Mouse (Mus musculus) NIH3T3 (cell line): ENCODE measurements around the gene Taf1a.
A peak's percentile ranks its signal among the peaks of the same experiment; 100 is the strongest.

ENCODE experiments used
- DNase-seq: peaks from one replicate; pipeline ENCODE4 v3.0.0-alpha.2; 2012; ENCODE audit warnings: low read depth

The Taf1a gene

DNA sequence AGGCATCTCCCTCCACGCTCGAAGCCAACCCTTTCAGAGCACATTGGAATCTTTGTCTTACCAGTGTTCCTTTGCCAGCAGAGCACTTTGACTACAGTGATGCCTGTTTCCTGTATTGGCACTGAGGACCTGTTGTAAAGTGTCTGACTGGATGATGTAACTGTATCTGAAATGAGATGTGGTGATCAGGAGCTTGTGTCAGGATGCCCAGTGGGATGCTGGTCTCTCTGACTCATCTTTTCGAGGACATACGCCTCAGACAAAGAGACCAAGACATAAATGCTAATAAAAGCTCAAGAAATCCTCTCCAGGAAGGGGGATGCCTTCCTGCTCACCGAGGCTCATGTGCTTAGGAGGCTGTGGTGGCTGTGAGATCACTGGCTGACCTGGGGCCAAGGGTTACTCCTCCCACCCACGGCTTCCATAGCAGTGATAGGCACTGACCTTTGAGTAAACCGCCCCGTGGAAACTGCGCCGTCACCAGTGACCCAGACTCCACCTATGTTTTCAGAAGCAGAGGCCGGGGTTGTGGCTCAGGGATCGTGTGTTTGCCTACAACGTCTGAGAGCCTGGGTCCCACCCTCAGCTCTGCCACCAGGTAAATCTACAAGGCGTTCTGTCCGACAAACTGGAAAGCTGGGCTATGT is 25.4 kb downstream of the Taf1a start:
- no peak for DNase-seq

DNA sequence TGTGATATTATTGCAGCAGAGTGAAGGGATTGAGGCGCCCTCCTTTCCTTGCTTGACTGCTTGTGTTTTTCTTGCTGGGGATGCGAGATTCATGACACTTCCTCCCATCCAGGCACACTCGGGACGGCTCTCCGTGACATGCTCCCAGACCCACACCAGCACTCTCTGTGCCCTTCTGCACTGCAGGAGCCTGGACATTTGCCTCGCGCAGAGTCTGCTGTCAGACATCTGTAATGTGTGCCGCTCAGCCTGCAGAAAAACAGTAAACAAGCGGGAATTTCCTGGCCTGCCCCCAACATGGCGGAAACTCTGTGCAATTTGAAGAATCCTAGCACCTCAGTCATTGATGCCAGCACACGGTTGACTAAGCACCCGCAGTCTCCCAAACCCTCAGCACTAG is 29.1 kb downstream of the Taf1a start, which contains the start of gene Hhipl2:
Gene Hhipl2, plus strand, starts transcription at position 343 of the 400 bp plus-strand sequence.
- peak; percentile 43 for DNase-seq

DNA sequence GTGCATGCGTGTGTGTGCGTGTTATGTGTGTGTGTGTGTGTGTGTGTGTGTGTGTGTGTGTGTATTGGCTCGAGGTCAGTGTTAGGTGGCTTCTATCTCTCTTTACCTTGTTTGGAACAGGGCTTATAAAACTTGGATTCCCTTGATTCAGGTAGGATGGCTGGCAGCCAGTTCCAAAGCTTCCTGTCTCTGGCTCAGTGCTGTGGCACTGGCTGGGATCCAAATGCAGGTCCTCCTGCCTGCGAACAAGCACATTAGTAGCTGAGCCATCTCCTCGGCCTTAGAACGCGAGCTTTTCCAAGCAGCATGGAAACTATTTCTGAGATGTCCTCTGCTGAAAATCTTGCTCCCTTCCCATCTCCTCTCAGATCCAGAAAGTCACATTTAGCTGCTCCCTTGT is 31.0 kb downstream of the Taf1a start:
- DNase-seq: no peak

DNA sequence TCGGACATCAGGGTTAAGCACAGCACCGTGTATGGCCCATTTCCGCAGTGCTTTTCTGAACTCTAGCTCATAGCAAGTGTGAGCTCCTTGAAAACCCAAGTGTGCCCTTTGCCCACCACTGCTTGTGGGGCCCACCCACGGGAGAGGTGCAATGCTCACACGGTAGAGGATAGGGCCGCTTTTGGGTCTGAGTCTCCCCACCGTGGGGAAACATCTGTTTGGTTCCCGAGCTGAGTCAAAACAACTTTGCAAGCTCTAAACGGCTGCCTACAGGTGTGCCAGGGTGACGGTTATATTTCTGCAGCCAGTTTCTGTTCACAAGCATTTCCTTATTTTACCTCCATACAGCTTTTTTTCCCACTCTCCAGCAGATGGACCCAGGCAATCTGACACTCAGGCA is 31.5 kb downstream of the Taf1a start:
- no peak for DNase-seq

DNA sequence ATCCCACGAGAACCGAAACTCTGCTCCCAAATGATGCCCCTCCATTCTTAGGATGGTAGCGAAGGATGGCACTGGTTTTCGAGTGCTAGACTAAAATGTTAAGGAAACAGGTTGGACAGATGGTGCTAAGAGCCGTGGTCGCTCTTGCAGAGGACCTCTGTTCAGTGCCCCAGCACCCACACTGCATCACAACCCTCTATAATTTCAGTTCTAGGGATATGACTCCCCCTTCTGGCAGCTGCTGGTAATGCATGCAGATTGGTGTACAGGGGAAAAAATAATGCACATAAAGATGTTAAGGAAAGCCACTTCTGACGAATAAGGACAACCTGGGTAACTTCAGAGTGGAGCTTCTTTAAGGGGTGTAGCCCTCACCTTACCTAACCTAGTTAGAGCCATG is 35.3 kb downstream of the Taf1a start:
- peak; percentile 24 for DNase-seq

DNA sequence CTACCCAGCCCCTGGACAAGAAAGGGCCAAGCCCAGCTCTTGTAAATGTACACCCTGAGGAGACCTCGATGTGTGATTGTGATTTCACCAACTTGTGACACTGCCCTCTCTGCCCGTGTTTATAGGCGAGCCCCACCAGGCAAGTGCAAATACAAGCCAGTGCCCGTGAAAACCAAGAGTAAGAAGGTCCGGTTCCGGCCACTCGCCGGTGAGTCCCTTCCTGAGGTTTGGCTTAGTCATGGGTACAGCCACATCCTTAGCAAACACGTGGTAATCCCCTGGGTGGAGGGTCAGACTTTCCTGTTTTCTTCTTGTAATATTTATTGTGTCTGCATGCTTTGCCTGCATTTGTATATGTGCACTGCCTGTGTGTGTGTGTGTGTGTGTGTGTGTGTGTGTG is 46.1 kb downstream of the Taf1a start:
- DNase-seq: no peak

DNA sequence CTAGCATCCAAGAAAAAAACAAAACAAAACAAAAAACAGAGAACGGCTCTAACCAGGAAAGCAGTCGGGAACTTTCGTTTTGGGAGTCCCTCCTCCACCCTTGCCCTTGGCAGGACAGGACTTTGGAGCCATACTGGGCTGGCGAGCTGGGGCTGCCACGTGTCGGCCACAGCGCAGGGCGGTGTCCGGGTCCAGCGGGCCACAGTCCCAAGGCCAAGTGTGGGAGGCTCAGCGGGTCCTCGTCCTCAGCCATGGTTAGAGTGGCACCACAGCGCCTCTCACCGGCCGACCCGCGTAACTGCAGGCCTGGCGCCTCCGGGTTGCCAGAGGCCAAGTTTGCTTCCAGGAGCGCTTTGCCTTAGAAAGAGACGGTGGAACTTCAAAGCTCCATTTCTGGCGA is 50.3 kb downstream of the Taf1a start:
- peak; percentile 62 for DNase-seq

DNA sequence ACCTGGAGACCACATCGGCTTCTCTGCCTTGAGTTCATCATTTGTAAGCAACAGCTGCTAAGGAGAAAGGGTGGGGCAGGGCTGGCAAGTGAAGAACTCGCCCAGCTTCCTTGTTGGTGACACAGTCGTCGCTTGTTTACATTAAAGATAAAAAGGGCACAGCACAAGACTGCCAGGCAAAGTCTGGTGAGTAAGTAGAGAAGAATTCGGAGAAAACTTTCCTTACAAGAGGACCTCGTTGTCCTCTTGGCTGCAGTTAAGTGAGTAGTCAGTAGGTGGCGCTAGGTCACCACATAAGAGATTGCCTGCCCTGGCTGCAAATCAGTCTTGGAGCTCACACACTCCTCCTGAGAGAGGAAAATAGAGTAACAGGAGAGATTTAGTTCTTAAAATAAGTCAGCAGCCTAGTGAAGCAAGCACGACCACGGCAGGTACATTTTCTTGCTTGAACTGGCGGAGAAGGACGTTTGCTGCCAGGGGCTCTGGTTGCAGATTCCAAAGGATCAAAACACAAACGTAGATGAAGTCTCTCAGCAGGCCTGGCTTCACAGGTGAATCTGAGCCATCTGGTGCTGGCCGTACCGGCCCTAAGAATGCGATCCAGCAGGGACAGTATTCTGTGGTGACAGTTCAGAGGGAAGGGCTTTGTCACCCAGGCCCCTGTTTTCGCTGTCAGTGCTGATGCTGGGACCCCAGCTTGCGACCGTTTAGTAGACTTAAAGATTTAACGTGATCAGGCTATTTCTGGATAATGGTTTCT is 53.4 kb downstream of the Taf1a start:
- peak; percentile 97 for DNase-seq

DNA sequence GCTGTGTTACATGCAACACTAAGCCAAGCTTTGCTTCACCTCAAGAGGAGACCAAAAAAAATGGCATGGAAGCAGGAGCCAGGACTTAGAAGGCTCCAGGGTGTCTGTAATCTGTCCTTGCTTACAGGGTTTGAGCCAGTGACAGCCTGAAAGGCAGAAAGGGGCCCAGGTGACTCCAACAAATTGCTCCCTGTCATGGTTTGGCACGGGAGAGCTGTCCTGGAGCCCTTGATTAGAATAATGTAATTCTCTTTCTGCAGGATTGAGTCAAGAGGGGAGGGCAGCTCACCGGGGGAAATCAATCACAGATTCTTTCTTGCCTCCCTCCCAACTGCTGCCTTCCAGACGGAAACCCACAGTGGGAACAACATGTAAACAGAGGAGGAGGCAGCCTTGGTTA is 64.3 kb downstream of the Taf1a start:
- peak; percentile 22 for DNase-seq
